Mouse (Mus musculus) 416B (cell line): ENCODE data around the gene Scn11a.

ENCODE experiments used
- DNase-seq: peaks from one replicate; pipeline ENCODE4 v3.0.0; 2011; ENCODE audit warnings: low read depth

The Scn11a gene

DNA sequence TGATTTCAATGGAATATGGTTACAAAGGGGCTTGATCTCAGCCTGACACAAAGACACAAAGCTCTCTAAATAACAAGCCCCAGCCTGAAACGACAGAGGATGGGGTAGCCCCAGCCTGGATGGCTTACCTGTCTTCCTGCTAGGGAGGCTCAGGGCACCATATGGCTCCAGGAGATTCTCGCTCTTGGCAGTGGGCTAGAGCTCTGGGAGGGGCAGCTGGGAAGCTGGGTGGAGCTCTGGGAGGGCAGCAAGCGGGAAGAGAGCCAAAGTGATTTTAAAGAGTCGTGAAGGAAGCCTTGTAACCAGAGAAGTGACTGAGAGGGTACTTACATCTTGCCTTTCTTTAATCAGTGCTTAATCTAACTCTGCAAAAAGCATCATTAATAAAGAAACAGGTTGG lies at the start of gene Scn11a:
TSS of gene Scn11a (minus strand) at position 160 of the 400 bp plus-strand sequence.
- no peak for DNase-seq

DNA sequence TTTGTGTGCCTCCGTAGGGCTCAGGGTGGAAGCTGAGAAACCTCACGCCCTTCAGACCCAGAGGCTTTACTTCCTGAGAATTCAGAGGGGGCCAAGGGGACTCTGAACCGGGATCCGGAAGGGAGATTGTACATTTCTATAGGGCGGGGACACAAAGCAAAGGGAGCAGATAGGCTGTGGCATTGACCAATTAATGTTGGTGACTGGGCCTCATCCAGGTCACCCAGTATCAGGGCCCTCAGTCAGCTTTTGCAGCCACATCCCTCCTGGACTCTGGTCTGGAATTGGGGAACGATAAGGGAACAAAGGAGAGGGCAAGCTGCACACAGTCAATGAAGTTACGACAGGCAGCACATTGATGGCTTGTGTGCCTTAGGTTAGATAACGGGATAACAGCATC lies 28.9 kb upstream of the Scn11a start:
- DNase-seq = no peak

DNA sequence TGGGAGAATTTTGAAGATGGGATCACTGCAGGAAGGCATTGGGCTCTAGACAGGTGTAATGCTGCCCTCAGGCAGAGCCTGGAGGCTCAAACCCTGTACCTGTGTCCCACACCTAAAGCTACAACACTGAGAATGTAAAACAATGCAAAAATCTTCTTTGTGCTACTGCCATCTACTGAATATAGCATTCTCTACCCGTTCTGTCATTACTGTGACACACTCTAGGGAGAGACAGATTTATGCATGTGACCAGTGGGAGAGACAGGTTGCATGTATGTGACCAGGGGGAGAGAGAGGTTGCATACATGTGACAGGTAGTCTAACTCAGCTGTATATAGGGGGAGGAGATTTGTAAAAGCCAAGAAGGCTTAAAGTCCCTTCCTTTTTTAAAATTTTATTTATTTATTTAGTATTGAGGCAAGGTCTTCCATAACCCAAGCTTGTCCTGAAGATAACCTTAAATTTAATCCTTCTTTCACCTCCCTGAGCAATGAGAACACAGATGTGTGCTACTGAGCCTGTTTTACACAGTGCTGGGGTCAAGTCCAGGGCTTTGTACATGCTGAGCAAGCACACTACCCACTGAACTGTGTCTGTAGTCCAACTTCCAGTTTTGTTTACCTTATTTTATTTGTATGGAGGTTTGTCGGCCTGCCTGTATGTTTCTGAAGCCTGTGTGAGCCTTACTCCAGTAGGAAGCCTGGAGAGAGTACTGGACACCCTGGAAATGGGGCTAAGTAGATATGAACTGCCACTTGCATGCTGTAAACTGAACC lies 28.0 kb upstream of the Scn11a start:
- no peak for DNase-seq

DNA sequence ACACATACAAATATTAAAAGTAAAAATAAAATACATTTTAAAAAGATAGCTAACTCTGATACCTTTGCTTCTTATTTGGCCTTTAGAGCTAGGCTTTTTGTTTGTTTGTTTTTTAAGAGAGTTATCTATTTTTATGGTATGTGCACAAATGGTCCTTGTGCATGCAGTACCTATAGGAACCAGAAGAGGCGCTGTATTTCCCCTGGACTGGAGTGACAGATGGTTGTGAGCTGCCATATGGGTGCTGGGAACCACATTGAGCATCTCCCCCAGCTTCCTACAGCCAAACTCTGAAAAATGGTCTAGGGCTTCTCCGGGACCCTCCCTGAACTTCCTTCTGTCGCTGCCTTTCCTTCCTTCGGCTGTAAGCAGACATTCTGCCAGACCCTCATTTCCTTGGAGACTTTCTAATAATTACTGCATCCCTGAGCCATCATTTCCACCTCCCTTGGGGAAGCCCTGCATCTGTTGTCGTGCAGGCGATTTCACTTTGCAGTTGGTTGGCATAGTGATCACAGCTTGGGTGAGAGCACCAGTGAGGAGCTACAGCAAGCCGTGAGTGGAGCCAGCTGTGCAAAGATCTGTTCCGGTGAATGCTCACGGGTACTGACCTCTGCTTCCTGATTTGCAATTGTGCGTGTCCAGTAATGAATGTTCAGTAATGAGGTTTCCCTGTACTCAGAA lies 27.2 kb upstream of the Scn11a start:
- DNase-seq = no peak

GRCm38 (mm10) chr9:119849214-119849613 lies 24.0 kb upstream of the Scn11a start:
- no peak for DNase-seq

GRCm38 (mm10) chr9:119848671-119849070 lies 23.4 kb upstream of the Scn11a start:
- no peak for DNase-seq

GRCm38 (mm10) chr9:119847187-119847586 lies 21.9 kb upstream of the Scn11a start:
- no peak for DNase-seq

DNA sequence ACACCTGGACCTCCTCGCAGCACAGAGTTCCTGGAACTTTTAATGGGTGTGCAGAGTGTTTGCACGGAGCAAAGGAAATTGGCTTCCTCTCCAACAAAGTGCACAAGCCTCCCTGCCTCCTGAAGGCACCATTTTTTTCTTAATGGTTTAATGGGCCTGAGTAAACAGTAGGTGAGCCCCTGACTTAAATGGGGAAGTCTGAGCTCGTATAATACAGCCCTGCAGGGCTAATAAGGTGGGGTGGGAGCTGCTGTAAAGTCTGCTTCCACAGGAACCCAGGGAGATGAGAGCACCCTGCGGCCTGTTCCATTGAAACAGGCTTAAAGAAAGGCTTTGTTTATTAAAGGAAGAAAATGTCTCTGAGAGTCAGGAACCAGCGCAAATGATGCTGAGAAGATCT lies 19.5 kb upstream of the Scn11a start:
- no peak for DNase-seq

DNA sequence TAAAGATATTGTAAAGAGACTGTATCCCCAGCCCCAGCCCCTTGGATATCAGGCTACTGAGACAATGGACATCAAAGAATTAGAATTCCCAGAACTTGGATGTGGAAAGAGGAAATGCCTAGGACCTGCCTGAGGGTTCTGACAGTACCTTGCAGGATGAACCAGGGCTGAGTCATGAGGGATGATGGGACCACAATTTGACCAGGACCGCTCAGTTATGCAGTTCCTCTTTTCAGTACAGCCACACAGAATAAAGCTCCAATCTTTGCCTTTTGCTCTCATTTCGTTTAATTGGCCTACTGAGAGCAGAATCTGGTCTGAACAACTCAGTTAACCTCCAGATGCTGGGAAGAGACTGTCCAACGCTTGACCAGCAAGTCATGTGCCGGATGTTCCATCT lies 18.3 kb upstream of the Scn11a start:
- DNase-seq = peak; percentile 35

- DNase-seq = no peak
Measured at GRCm38 (mm10) chr9:119842541-119843169, 17.4 kb upstream of the Scn11a start.

GRCm38 (mm10) chr9:119842091-119842490 lies 16.8 kb upstream of the Scn11a start:
- no peak for DNase-seq

- no peak for DNase-seq
Measured at GRCm38 (mm10) chr9:119841159-119841558, 15.9 kb upstream of the Scn11a start.

GRCm38 (mm10) chr9:119835581-119836125 lies 10.4 kb upstream of the Scn11a start:
- no peak for DNase-seq

GRCm38 (mm10) chr9:119831001-119831400 lies 5.7 kb upstream of the Scn11a start:
- no peak for DNase-seq

- peak; percentile 80 for DNase-seq
Measured at GRCm38 (mm10) chr9:119823722-119824121, 1.5 kb downstream of the Scn11a start.

DNA sequence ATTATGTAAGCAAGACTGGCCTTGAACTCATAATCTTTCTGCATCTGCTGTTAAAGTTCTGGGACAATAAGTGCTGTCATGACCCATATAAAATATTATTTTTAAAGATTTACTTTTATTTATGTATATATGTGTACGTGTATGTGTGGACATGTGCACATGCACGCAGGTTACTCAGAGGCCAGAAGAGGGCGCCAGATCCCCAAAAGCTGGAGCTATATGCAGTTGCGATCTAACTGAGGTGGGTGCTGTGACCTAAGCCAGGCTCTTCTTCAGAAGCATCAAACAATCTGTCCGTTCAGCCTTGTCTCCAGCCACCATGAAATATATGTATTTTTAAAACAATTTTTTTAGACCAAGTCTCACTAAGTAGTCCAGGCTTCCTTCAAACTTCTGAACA lies 11.6 kb downstream of the Scn11a start:
- DNase-seq = no peak

GRCm38 (mm10) chr9:119806491-119806890 lies 18.8 kb downstream of the Scn11a start:
- no peak for DNase-seq

DNA sequence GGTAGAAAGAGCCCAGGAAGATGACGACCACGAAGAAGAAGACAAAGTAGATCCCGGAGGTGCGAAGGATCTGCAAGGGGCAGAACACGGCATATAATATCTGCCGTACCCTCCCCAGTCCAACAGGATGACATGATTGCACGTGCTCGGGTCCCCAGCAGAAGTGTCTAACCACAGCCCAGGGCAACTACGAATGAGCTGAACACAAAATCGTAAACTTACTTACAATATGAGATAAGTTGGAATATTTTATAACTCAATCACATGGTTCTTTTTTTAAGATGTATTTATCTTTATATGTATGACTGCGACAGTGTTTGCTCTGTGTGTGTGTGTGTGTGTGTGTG lies 20.8 kb downstream of the Scn11a start:
- no peak for DNase-seq

DNA sequence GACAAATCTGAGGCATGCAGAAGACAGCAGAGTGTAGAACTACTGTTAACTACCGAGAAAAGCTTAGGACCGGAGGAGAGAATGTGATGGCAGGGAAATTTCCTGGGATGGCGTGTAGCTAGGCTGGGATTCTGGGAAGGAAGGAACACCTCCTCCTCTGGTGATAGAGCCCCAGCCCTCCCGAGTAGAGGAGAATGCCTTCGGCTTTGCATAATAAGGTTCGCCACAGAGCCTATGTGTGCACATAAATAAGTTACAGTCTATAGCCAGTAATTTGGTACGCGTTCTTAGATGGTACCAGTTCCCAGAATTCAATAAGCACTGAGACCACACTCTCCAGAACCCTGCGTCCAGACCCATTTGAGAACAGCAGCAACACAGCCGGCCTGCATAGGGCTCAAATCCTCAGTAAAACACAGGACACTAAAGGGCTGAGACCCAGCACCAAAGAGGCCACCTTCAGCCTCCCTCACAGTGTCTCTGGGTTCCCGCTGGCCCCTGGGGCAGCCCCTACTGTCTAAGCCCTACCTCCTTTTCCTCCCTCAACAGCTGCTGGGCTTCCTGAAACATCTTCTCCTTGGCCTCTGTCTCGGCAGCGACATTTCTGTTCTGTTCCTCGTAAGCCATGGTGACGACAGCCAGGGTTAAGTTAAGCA lies 21.3 kb downstream of the Scn11a start:
- DNase-seq = no peak

DNA sequence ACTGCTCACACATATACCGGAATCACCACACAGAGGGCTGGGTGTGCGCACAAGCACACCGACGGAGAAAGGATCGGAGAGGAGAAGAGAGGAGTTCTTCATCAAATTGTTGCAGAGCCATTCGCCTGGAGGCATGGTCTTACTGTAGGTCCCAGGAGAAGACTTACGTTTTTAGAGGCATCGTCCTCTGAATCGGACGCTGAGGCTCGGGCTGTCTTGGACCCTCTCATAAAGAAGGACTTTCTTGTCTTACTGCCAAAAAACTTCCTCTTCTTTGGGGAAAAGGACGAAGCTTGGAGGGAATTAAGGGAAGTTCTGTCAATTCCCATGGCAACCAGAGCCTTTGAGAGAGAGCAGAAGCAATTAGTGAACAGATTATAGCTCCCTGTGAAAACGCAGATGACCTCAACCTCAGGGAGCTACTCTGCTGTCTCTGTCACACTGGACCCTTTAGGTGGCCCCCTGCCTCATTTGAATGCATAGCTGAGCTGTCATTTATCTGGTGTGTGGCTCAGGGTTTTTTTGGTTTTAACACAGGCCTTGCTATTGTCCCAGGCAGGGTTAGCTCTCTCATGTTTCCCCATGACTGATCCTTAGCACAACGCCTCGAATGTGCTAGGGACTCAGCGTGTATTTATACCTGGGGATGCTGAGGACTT lies 22.0 kb downstream of the Scn11a start:
- no peak for DNase-seq

DNA sequence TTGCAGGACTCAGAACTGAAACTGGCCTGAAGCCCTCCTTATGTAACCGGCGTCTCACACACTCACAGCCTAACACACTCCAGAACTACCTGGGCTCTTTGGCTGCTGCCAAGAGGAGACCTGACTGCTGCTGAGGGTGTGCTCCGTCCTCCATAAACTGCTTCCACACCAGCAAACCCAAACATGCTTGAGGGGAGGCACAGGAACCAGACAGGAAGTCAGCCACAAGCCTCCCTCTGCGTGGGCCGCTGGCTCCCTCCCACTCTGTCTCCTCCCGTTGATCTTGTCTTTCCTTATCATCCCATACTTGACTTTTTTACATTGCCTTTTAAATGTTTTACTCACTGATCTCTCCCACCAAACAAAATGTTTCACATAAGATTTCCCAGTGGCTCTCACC lies 23.8 kb downstream of the Scn11a start:
- no peak for DNase-seq

DNA sequence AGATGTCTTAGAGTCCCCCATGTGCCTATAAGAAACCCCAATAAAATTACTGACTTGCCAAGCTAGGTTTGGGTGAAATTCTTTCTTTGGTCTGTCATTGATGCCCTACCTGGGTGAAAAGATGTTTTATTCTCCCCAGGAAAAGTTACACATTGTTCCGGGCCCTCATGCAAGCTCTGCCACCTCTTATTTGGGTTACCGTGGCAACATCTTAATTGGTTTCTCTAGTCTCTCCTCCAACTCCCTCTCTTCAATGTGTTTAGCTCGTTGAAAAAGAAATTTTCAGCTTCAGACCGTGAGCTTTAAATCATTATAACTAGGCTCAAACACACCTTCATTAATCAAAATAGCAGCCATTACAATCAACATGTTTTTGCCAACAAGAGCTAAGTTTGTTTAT lies 28.5 kb downstream of the Scn11a start:
- no peak for DNase-seq
